Mouse (Mus musculus): Measurements from ENCODE around the gene Oas1f.
"Not testable (repeated sequence)": the region's sequence is repeated elsewhere in the genome, so short reads cannot be mapped to it uniquely, and the experiment has no call there.

Oas1f gene

DNA sequence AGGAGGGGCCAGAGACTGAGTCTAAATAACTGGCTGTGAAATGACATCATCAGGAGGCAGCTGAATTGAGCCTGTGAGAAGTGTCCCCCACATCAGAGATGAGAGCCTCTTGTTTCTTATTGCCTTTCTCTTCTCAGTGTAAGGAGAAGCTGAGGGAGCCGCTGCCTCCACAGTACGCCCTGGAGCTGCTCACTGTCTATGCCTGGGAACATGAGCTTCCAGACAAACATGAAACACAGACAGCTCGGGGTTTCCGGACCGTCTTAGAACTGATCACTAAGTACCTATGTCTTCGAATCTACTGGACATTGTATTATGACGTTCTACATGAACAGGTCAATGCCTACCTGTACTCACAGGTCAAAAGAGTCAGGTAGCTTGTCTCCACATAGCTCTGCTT lies 23.6 kb downstream of the Oas1f start:
- DNase-seq (ENCODE audit: low spot score in 2 of 2), result no peak

- DNase-seq (ENCODE audit: low spot score in 2 of 2), result no peak
Observed at GRCm38 (mm10) chr5:120871469-120871868, 24.3 kb downstream of the Oas1f start.

- DNase-seq (ENCODE audit: low spot score in 2 of 2), result not testable (repeated sequence)
Observed at GRCm38 (mm10) chr5:120876839-120877238, 29.7 kb downstream of the Oas1f start.

GRCm38 (mm10) chr5:120877407-120877806 lies 30.2 kb downstream of the Oas1f start:
- not testable (repeated sequence) for DNase-seq (ENCODE audit: low spot score in 2 of 2)

DNA sequence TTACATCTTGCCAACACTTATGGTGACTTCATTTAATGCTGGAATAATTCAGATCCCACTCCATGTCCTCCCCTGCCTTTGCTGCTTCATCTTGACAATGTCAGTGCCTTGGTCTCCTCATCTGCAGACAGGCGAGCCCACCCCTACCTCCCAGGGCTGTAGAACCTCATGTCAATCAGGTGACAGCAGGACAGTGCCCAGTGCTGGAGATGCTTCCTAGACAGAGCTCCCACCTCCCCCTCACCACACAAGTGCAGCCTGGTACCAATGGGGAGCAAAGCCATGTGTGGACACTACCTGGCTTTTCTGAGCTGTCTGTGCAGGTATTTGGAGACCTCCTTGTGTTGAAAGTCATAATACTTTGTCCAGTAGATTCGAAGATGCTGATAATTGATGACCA lies 31.6 kb downstream of the Oas1f start:
- not testable (repeated sequence) for DNase-seq (ENCODE audit: low spot score in 2 of 2)

DNA sequence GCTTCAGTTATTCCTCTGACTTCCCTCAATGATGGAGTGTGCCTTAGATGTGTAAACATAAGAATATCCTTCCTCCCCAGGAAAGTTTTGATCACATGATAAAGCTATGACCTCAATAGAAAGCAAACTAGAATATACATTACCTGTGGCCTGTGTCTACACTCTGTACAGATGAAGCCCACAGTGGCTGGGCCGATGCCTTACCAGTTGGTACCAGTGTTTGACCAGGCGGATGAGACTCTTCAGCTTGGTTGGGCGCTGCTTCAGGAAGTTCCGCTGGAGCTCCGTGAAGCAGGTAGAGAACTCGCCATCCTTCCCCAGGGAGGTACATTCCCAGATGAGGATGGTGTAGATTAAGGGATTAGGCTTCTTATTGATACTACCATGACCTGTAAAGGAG lies 34.5 kb downstream of the Oas1f start:
- DNase-seq (ENCODE audit: low spot score in 2 of 2), result not testable (repeated sequence)

DNA sequence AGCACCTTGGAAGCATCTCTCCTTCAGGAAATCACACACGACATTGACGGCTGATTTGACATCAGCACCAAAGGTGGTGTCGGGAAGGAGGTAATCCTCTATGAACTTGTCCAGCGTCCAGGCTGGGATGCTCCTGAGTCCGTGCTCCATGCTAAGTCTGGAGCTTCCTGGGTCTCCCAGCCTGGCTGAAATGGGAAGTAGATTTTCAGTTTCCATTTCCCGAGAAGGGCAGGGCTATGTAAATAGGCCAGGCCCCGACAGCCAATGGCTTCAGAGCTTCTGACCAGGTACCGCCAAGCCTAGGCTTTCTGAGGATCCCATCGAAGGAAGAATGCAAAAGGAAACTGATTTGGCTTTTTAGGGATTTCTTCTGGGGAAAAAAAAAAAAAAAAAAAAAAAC lies 40.2 kb downstream of the Oas1f start, which contains the start of gene Oas1g:
Gene Oas1g (minus strand): TSS at position 201 of the 400 bp plus-strand sequence.
- not testable (repeated sequence) for DNase-seq (ENCODE audit: low spot score in 2 of 2)

GRCm38 (mm10) chr5:120887831-120888230 lies 40.7 kb downstream of the Oas1f start:
- no peak for DNase-seq (ENCODE audit: low spot score in 2 of 2)

GRCm38 (mm10) chr5:120888294-120888815 lies 41.2 kb downstream of the Oas1f start:
- DNase-seq (ENCODE audit: low spot score in 2 of 2), result not testable (repeated sequence)

- DNase-seq (ENCODE audit: low spot score in 2 of 2), result no peak
Observed at GRCm38 (mm10) chr5:120890026-120890425, 42.9 kb downstream of the Oas1f start.

DNA sequence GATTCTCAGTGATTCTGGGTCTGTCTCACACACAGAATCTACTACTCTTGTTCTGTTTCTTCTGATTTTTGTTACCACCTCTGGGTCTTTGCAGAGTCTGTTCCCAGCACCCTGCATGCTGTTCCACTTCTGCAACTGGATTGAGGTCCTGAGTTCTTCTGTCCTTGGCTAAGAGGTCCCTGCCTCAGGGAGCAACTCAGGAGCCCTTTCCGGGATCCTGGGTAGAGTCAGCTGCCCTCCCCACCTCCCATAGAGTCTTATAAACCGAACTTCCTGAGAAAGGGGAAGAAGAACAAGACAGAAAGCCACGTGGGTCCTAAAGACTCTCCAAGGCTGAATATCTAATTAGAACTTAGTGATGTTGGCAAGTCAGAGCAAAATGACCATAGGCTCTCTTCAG lies 43.8 kb downstream of the Oas1f start:
- DNase-seq (ENCODE audit: low spot score in 2 of 2), result no peak

DNA sequence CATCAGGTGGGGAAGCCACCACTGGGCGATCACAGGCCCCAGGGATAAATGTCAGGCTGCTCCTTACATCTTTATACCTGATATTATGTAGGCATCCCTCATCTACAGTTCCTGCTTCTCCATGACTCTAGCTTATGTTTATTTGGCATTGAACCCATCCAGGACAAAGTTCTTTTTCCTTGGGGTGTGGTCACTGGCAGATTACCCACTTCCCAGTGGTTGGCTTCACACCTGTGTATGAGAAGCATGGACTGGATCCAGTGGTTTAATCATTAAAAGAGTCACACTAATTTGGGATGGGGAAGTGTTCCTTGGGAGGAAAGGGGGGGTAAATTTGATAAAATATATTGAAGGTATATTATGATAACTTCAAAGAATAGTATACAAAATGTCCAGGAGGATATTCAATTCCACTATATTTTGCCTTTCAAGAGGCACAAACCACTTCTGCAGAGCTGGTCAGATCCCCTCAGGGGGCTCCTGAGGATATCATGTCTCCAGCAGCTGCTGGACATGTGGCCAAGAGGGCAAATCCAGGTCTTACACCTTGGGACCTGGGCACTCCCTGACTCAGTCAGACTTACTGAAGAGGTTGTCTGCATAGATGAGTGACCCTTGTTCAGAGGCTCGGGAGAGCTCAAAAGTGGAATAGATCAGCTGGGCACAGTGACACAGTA lies 44.5 kb downstream of the Oas1f start:
- DNase-seq (ENCODE audit: low spot score in 2 of 2), result not testable (repeated sequence)

DNA sequence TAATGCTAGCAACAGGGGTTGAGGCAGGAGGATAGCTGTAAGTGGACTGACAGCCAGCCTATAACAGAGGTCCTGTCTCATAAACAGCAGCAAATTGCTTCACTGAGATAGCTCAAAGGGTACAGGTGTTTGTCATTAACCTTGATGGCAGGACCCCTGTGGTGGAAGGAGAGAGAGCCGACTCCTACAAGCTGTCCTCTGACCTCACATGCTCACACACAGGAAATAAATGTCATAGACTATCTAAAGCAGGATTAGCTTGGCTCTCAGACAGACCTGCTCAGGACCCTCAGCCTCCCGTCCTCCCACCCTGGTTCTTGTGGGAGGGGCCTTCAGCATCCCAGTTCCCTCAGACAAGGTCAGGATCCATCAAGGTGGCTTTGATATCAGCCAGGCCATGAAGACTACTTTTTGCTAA lies 45.1 kb downstream of the Oas1f start:
- no peak for DNase-seq (ENCODE audit: low spot score in 2 of 2)

- DNase-seq (ENCODE audit: low spot score in 2 of 2), result not testable (repeated sequence)
Observed at GRCm38 (mm10) chr5:120893866-120894265, 46.7 kb downstream of the Oas1f start.

DNA sequence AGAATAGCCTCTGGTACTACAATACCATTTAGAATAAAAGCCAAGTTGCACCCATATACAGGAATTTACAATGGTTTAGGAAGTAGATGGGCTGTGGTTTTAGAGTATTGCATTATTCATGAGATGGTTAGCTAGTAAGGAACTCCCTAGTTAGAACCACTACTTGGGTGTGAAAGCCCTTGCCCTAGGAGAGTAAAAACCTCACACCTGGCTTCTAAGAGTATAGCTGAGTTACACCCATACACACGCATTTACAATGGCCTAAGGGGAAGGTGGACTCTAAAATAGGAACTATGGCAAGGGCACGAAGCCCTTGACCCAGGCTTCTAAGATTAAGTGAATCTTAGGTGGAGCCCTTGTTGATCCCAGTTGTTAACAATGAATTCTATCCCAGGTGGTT lies 47.5 kb downstream of the Oas1f start:
- DNase-seq (ENCODE audit: low spot score in 2 of 2), result not testable (repeated sequence)

GRCm38 (mm10) chr5:120895231-120895900 lies 48.2 kb downstream of the Oas1f start:
- no peak for DNase-seq (ENCODE audit: low spot score in 2 of 2)

DNA sequence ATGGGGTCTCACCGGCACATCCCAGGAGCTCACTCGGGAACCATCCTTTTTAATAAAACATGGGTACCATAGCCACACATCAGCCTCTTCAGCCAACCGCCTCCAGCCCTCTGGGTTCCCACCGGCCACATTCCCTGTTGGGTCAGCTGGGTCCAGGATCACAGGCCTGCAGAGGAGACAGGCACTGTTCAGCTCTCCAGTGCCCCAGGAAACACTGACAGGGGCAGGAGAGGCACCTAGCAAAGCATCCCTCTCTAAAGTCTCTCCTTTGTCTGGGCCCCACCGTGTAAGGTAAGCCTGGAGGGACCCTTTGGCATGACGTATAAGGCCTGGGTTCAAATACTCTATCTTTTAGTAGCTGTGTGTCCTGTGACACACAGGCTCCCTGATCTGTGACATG lies 51.1 kb downstream of the Oas1f start:
- no peak for DNase-seq (ENCODE audit: low spot score in 2 of 2)

DNA sequence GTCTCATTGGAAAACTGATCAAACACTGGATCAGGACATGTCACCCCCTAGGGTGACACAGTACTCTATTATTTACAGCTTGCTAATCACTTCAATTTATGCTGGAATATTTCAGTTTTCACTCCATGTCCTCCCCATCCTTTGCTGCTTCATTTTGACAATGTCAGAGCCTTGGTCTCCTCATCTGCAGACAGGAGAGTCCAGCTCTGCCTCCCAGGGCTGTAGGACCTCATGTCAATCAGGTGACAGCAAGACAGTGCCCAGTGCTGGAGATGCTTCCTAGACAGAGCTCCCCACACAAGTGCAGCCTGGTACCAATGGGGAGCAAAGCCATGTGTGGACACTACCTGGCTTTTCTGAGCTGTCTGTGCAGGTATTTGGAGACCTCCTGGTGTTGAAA lies 51.6 kb downstream of the Oas1f start:
- DNase-seq (ENCODE audit: low spot score in 2 of 2), result no peak

- DNase-seq (ENCODE audit: low spot score in 2 of 2), result no peak
Observed at GRCm38 (mm10) chr5:120900666-120901065, 53.5 kb downstream of the Oas1f start.

DNA sequence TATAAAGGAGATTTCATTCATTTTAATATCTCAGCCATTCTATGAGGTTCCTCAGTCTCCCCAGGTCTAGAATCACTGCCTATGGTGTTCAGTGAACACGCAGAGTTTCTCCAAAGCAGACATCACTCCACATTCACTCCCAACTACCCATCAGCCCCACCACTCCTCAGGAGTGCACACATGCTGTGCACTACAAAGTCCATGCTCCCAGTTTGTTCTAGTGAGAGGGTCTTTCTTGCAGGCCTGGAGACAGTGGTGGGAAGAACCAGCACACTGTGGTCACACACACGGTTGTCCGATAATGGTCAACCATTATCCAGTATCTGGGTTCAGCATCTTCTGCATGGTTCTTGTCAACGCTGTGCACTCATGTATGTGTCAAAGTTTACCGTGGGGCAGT lies 54.9 kb downstream of the Oas1f start:
- DNase-seq (ENCODE audit: low spot score in 2 of 2), result no peak

GRCm38 (mm10) chr5:120906791-120907733 lies 59.9 kb downstream of the Oas1f start, which contains the start of gene Oas1a:
Oas1a (minus strand) TSS chr5:120907521.
- not testable (repeated sequence) for DNase-seq (ENCODE audit: low spot score in 2 of 2)

Measured in frontal cortex, postnatal 14 days (tissue).